8 mouse cellular contexts compared by ENCODE assay signal in genomic region chr4:82503274-82504014, GRCm38 (mm10).
A peak's percentile ranks its signal among the peaks of the same experiment; 100 is the strongest.
DNase-seq lines count a peak whose midpoint lies in the region; ATAC-seq and TF ChIP-seq lines count a peak whose summit lies in the region.

No protein-coding gene starts in this region.

- H3K27me3 ChIP-seq in kidney, adult 2 months (replicated peaks; ENCODE audit: control insufficient read depth, insufficient read depth, low read length), result no peaks in the 10 kb centered on the region
- peaks cover 37% of the 10 kb centered on the region for H3K27me3 ChIP-seq in embryonic facial prominence, embryonic 10.5 days (replicated peaks; ENCODE audit: low read depth, poor library complexity, severe bottlenecking)
- 0 out of 2 replicates have a peak, but pooled peaks cover 11% of the 10 kb centered on the region for H3K27me3 ChIP-seq in hindbrain, embryonic 14.5 days (ENCODE audit: control insufficient read depth, insufficient read depth, low read length)
- H3K27me3 ChIP-seq in midbrain, embryonic 13.5 days, result peaks cover 4% of the 10 kb centered on the region; the same call in 1 of the 2 replicates

- H3K36me3 ChIP-seq in kidney, adult 2 months (ENCODE audit: control insufficient read depth, insufficient read depth, low read length), result no peaks in the 10 kb centered on the region
- peaks cover 2% of the 10 kb centered on the region for H3K36me3 ChIP-seq in embryonic facial prominence, embryonic 10.5 days (replicated peaks)
- H3K36me3 ChIP-seq in hindbrain, embryonic 14.5 days (replicated peaks; ENCODE audit: control insufficient read depth, insufficient read depth), result peaks cover 1% of the 10 kb centered on the region; the same call in 1 of the 2 replicates
- H3K36me3 ChIP-seq in midbrain, embryonic 13.5 days, result no peaks in the 10 kb centered on the region

- no peak for TF ChIP-seq POLR2A in kidney, adult 2 months (IDR thresholded peaks at IDR 0.05; ENCODE audit: low read depth, low read length)

- 27% methylated on average over 8 of the region's 8 CpGs for WGBS in kidney, adult 2 months
- 33% methylated on average over 8 of the region's 8 CpGs for WGBS in embryonic facial prominence, embryonic 10.5 days
- WGBS in hindbrain, embryonic 14.5 days, result 20% methylated on average over 8 of the region's 8 CpGs
- WGBS in midbrain, embryonic 13.5 days, result 21% methylated on average over 8 of the region's 8 CpGs

- DNase-seq in kidney, adult 2 months, result peak; percentile 29
- DNase-seq in kidney, postnatal 10 days, result no peak
- DNase-seq in embryonic facial prominence, embryonic 10.5 days (ENCODE audit: low spot score), result no peak
- DNase-seq in hindbrain, embryonic 14.5 days (ENCODE audit: low spot score), result peak; percentile 33
- no peak for DNase-seq in testis, postnatal 14 days (ENCODE audit: low spot score)
- DNase-seq in MN1 (ENCODE audit: low spot score), result no peak
- no peak for DNase-seq in adrenal gland, adult 18-20 months (ENCODE audit: low spot score in 2 of 2)

- no peak for TF ChIP-seq CTCF in kidney, adult 2 months (conservative IDR thresholded peaks at IDR 0.05; ENCODE audit: insufficient read depth, insufficient read length, low read depth, low read length)

- no peak overlapping the region for H3K27ac ChIP-seq in kidney, adult 2 months (ENCODE audit: insufficient read depth, low read depth, low read length)
- H3K27ac ChIP-seq in embryonic facial prominence, embryonic 10.5 days (replicated peaks), result no peak overlapping the region; the same call in 1 of the 2 replicates
- H3K27ac ChIP-seq in hindbrain, embryonic 14.5 days, result peak overlapping the region; percentile 96
- H3K27ac ChIP-seq in midbrain, embryonic 13.5 days, result peak overlapping the region; percentile 98

- H3K4me3 ChIP-seq in kidney, adult 2 months (ENCODE audit: insufficient read depth, low read depth, low read length), result peak overlapping the region; percentile 86
- H3K4me3 ChIP-seq in embryonic facial prominence, embryonic 10.5 days, result peak overlapping the region; percentile 95
- H3K4me3 ChIP-seq in hindbrain, embryonic 14.5 days (replicated peaks; ENCODE audit: low read length), result peak overlapping the region; percentile 71
- H3K4me3 ChIP-seq in midbrain, embryonic 13.5 days (replicated peaks), result peak overlapping the region; percentile 72

- no peak for ATAC-seq in hindbrain, embryonic 14.5 days (ENCODE audit: low FRiP score)
- no peak for ATAC-seq in midbrain, embryonic 13.5 days

- peak overlapping the region; percentile 97 for H3K9ac ChIP-seq in hindbrain, embryonic 14.5 days
- peak overlapping the region; percentile 95 for H3K9ac ChIP-seq in midbrain, embryonic 13.5 days (replicated peaks)

- peaks cover 21% of the 10 kb centered on the region for H3K4me1 ChIP-seq in kidney, adult 2 months (ENCODE audit: control insufficient read depth, insufficient read depth, low read length)
- peaks cover 40% of the 10 kb centered on the region for H3K4me1 ChIP-seq in embryonic facial prominence, embryonic 10.5 days
- no peaks in the 10 kb centered on the region for H3K4me1 ChIP-seq in hindbrain, embryonic 14.5 days (replicated peaks; ENCODE audit: control insufficient read depth, insufficient read depth, low read length)
- peaks cover 31% of the 10 kb centered on the region for H3K4me1 ChIP-seq in midbrain, embryonic 13.5 days (replicated peaks)

- no peaks in the 10 kb centered on the region for H3K9me3 ChIP-seq in embryonic facial prominence, embryonic 10.5 days
- no peaks in the 10 kb centered on the region for H3K9me3 ChIP-seq in hindbrain, embryonic 14.5 days (ENCODE audit: control insufficient read depth, low read length)
- H3K9me3 ChIP-seq in midbrain, embryonic 13.5 days, result no peaks in the 10 kb centered on the region

- peak overlapping the region; percentile 82 for H3K4me2 ChIP-seq in hindbrain, embryonic 14.5 days (replicated peaks)
- H3K4me2 ChIP-seq in midbrain, embryonic 13.5 days (replicated peaks), result peak overlapping the region; percentile 96

Comparison
In these comparisons a context has a peak if more than half of its experiments do, and no peak if none do; other contexts are left out.
1. DNase-seq: peak in kidney, adult 2 months (single experiment) and hindbrain, embryonic 14.5 days (single experiment); none in kidney, postnatal 10 days (single experiment), embryonic facial prominence, embryonic 10.5 days (single experiment), testis, postnatal 14 days (single experiment), MN1 (single experiment) and adrenal gland, adult 18-20 months (0 of 2).
2. H3K27ac ChIP-seq: peak in hindbrain, embryonic 14.5 days (single experiment) and midbrain, embryonic 13.5 days (single experiment); none in kidney, adult 2 months (single experiment) and embryonic facial prominence, embryonic 10.5 days (single experiment).
3. Peak in every context shown above with its lines, with median percentiles within 50 percentile points of each other: H3K4me3 ChIP-seq.